Mouse (Mus musculus) heart, embryonic 16.5 days (tissue): ENCODE results near the gene Oscp1. TPM values are rescaled to one million over a fixed set of nuclear protein-coding genes. Genes with fewer than 3 reads are reported as not detected.
"Not testable (repeated sequence)": the region's sequence is repeated elsewhere in the genome, so short reads cannot be mapped to it uniquely, and the experiment has no call there.

ENCODE experiments used
- ATAC-seq: fragments of 200-750 bp; cut with Nextera tagmentation; replicated peaks from 2 replicates; pipeline ENCODE4 v1.8.0; 2017; ENCODE audit warnings: moderate number of reproducible peaks; ENCODE audit not compliant: insufficient read depth, low FRiP score; ENCODE audit errors: extremely low read depth
- H3K27ac ChIP-seq: fragments of 300-500 bp; sonication (generic); 2 replicates; pipeline ENCODE4 v1.5.1; 2014; ENCODE audit warnings: mild to moderate bottlenecking, low read length, control low read depth, moderate library complexity
- H3K27me3 ChIP-seq: fragments of 300-500 bp; sonication (generic); 2 replicates; pipeline ENCODE4 v1.6.1; 2014; ENCODE audit warnings: low read length, mixed read lengths; ENCODE audit not compliant: control insufficient read depth, insufficient read depth
- H3K36me3 ChIP-seq: fragments of 300-500 bp; sonication (generic); 2 replicates; pipeline ENCODE4 v1.6.1; 2014; ENCODE audit not compliant: control insufficient read depth, insufficient read depth
- H3K4me1 ChIP-seq: fragments of 300-500 bp; sonication (generic); 2 replicates; pipeline ENCODE4 v1.6.1; 2014; ENCODE audit warnings: low read length, mixed read lengths; ENCODE audit not compliant: control insufficient read depth, insufficient read depth
- H3K4me2 ChIP-seq: fragments of 300-500 bp; sonication (generic); 2 replicates; pipeline ENCODE4 v1.6.1; 2014; ENCODE audit warnings: low read depth, mild to moderate bottlenecking, control low read depth, low read length
- H3K4me3 ChIP-seq: fragments of 300-500 bp; sonication (generic); 2 replicates; pipeline ENCODE4 v1.5.1; 2014; ENCODE audit warnings: mild to moderate bottlenecking, control low read depth, low read length
- H3K9ac ChIP-seq: fragments of 300-500 bp; sonication (generic); 2 replicates; pipeline ENCODE4 v1.6.1; 2014; ENCODE audit warnings: low read length, control low read depth
- H3K9me3 ChIP-seq: fragments of 300-500 bp; sonication (generic); replicated peaks from 2 replicates; pipeline ENCODE4 v1.6.1; 2016; ENCODE audit warnings: low read length; ENCODE audit not compliant: control insufficient read depth
- WGBS: fragments of 180-500 bp; shearing (Covaris S2); extraction: QIAGEN DNeasy Blood & Tissue Kit; methylation state at CpG from one replicate; pipeline ENCODE4 v1.1.7; 2014; 5-methylcytosine and 5-hydroxymethylcytosine counted together
- polyA plus RNA-seq: library from polyadenylated mRNA; unstranded; fragments of >200 nt; fragmentation: Nextera tagmentation; extraction: Ambion mirVana; gene quantifications from 2 replicates; pipeline ENCODE4 v1.2.1, GENCODE M21; 2015

Gene Oscp1
- polyA plus RNA-seq, 1 experiment from 2014 or later, result 8.3 TPM

DNA sequence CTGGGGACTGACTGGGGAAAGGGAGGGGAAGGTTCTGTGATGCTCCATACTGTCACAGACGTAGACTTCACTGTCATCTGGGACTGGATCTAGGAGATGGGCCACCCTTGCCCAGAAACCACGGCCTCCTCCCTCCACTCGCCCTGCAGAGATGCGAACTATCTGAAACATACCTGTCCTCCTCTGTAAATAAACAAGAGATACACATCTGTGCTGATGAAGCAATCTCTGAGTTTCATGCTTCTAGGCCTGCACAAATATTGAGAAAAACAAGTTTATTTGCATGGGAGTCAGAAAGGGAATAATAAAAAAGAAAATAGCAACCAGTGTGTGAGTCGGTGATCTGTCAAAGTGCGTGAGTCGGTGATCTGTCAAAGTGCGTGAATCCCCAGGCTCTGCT, 33.5 kb downstream of the Oscp1 start:
- WGBS, result 73% methylated on average over 8 of the region's 8 CpGs
- Histone ChIP-seq H3K27ac (no peak overlapping the region), H3K9ac (no peak overlapping the region), H3K4me2 (no peak overlapping the region), H3K27me3 (no peaks in the 10 kb centered on the region), H3K4me3 (no peak overlapping the region), H3K9me3 (no peaks in the 10 kb centered on the region), H3K36me3 (no peaks in the 10 kb centered on the region), H3K4me1 (no peaks in the 10 kb centered on the region)
- no peak for ATAC-seq

- not testable (repeated sequence) for H3K27me3 ChIP-seq, H3K36me3 ChIP-seq, ATAC-seq, H3K9me3 ChIP-seq, H3K9ac ChIP-seq, H3K4me3 ChIP-seq, H3K27ac ChIP-seq
- Histone ChIP-seq H3K4me2 (peak overlapping the region; percentile 53; the same call in 1 of the 2 replicates), H3K4me1 (peaks cover 29% of the 10 kb centered on the region)
- WGBS, result 54% methylated on average over 14 of the region's 14 CpGs
These were observed 37.5 kb downstream of the Oscp1 start for GRCm38 (mm10) chr4:126095622-126096430.

- H3K27me3 ChIP-seq, result no peaks in the 10 kb centered on the region
- WGBS, result 2% methylated on average over 37 of the region's 37 CpGs
- peak within 1 kb of the TSS; percentile 53 for H3K4me2 ChIP-seq
- no peaks in the 10 kb centered on the region for H3K36me3 ChIP-seq
- H3K9ac ChIP-seq, result peak within 1 kb of the TSS; percentile 76
- peak within 1 kb of the TSS; percentile 73 for H3K4me3 ChIP-seq
- H3K4me1 ChIP-seq, result peaks cover 29% of the 10 kb centered on the region
- no peaks in the 10 kb centered on the region for H3K9me3 ChIP-seq
- ATAC-seq, result peak; percentile 96
- peak within 1 kb of the TSS; percentile 75 for H3K27ac ChIP-seq
These were observed 38.2 kb downstream of the Oscp1 start, which contains the start of gene Lsm10 for GRCm38 (mm10) chr4:126096464-126097111. Gene Lsm10, plus strand, starts transcription at chr4:126096623.

DNA sequence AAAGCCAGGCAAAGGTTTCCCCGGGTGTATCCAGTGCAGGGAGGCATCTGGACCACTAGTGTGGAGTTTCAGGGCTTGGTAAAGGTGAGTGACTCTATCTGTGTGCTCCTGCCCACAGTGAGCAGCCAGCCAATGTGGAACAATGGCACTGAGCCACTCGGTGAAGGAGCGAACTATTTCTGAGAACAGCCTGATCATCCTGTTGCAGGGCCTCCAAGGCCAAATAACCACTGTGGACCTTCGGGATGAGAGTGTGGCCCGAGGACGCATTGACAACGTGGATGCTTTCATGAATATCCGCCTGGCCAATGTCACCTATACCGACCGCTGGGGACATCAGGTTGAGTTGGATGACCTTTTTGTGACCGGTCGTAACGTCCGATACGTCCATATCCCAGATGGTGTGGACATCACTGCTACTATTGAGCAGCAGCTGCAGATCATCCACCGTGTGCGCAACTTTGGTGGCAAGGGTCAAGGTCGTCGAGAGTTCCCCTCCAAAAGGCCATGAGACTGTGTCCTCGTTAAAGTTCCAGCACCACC, 39.4 kb downstream of the Oscp1 start:
- no peak overlapping the region for H3K27ac ChIP-seq
- H3K4me1 ChIP-seq, result peaks cover 36% of the 10 kb centered on the region
- H3K9ac ChIP-seq, result no peak overlapping the region
- WGBS, result 93% methylated on average over 20 of the region's 20 CpGs
- no peak for ATAC-seq
- no peaks in the 10 kb centered on the region for H3K36me3 ChIP-seq
- no peaks in the 10 kb centered on the region for H3K9me3 ChIP-seq
- H3K4me2 ChIP-seq, result no peak overlapping the region
- no peaks in the 10 kb centered on the region for H3K27me3 ChIP-seq
- no peak overlapping the region for H3K4me3 ChIP-seq

DNA sequence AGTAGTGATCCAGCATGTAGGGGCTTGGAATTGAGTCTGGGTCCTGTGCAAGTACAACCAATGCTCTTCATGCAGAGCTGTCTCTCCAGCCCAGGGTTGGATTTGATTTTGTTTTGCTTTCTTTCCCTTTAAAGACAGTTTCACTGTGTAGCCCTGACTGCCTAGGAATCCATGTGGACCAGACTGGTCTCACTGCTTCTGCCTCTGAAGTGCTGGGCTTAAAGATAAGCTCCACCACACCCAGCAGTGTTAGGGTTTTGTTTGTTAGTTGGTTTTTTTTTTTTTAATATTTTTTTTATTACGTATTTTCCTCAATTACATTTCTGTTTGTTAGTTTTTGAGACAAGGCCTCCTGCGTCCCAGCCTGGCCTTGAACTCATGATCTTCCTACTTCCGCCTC, 41.0 kb downstream of the Oscp1 start:
- peaks cover 39% of the 10 kb centered on the region for H3K4me1 ChIP-seq
- peak overlapping the region; percentile 83 for H3K27ac ChIP-seq
- no peaks in the 10 kb centered on the region for H3K27me3 ChIP-seq
- peak overlapping the region; percentile 44; the same call in 1 of the 2 replicates for H3K4me2 ChIP-seq
- H3K4me3 ChIP-seq, result no peak overlapping the region
- 85% methylated on average over 3 of the region's 3 CpGs for WGBS
- ATAC-seq, result no peak
- H3K9me3 ChIP-seq, result no peaks in the 10 kb centered on the region
- H3K9ac ChIP-seq, result peak overlapping the region; percentile 9; the same call in 1 of the 2 replicates
- H3K36me3 ChIP-seq, result no peaks in the 10 kb centered on the region

DNA sequence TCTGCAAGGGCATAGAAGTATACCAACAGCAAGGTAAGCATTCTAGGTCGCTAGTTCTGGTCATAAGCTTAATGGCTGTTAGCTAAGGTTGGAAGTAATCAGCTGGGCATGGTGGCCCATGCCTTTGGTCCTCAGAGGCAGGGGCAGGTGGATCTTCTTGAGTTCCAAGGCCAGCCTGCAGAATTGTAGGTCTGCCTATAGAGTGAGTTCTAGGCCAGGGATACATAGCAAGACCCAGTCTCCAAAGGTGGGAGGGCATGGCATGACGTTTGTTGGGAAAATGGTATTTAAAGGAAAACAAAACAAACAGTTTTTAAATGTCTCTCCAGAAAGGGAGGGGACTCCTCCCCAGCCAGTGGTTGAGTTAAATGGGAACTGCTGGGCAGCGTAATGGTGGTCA, 42.4 kb downstream of the Oscp1 start:
- Histone ChIP-seq H3K4me1 (peaks cover 51% of the 10 kb centered on the region), H3K4me2 (no peak overlapping the region), H3K9ac (no peak overlapping the region), H3K4me3 (no peak overlapping the region), H3K27me3 (no peaks in the 10 kb centered on the region), H3K27ac (peak overlapping the region; percentile 83; the same call in 1 of the 2 replicates), H3K9me3 (no peaks in the 10 kb centered on the region), H3K36me3 (no peaks in the 10 kb centered on the region)
- 86% methylated on average over 3 of the region's 3 CpGs for WGBS
- ATAC-seq, result no peak

DNA sequence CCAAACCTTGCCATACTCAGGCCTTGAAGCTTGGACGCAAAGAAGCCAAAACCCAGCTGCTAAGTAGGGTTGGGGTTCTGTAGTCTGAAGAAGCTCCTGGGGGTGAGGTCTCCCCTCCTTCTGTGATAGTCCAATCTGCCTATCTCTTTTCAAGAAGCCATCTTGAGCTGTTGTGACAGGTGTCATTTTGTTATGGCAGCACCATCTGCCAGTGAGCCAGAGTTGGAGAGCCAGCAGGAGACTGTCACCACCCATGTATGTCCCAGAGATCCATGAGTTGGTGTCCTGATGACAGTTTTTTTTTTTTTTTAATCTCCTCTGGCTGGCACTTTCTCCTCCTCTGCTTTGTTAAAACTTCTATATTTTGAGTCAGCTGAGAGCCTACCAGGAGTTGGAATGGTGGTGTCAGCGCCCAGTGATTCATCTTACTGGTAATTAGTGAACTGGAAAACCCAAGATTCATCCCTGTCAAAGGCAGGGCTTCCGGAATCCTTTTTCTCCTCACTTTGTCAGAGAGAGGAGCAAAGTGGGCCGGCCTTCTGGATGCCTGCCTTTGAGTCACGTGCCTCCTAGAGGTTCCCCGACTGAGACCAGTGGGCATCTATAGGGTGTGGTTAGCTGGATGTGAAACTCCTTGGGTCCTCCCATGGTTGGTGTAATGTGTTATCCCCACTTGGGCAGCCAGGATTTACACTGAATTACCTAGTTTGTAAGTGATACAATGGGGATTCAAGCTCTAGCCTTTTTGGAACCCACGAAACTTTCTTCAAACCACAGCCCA, 43.9 kb downstream of the Oscp1 start:
- WGBS, result 51% methylated on average over 7 of the region's 7 CpGs
- Histone ChIP-seq H3K4me3 (no peak overlapping the region), H3K4me2 (peak overlapping the region; percentile 79), H3K9me3 (no peaks in the 10 kb centered on the region), H3K36me3 (no peaks in the 10 kb centered on the region), H3K27me3 (no peaks in the 10 kb centered on the region), H3K4me1 (peaks cover 48% of the 10 kb centered on the region), H3K27ac (peak overlapping the region; percentile 92), H3K9ac (peak overlapping the region; percentile 58; the same call in 1 of the 2 replicates)
- no peak for ATAC-seq

GRCm38 (mm10) chr4:126103057-126103581, 44.8 kb downstream of the Oscp1 start:
- under 1% methylated on average over 15 of the region's 15 CpGs for WGBS

More at GRCm38 (mm10) chr4:126103057-126103581, 44.8 kb downstream of the Oscp1 start:
- H3K9me3 ChIP-seq, result no peaks in the 10 kb centered on the region
- H3K4me2 ChIP-seq, result peak overlapping the region; percentile 79
- peak overlapping the region; percentile 58 for H3K9ac ChIP-seq
- peak overlapping the region; percentile 92 for H3K27ac ChIP-seq
- no peaks in the 10 kb centered on the region for H3K36me3 ChIP-seq
- H3K4me3 ChIP-seq, result peak overlapping the region; percentile 91
- peak; percentile 71 for ATAC-seq
- peaks cover 52% of the 10 kb centered on the region for H3K4me1 ChIP-seq
- H3K27me3 ChIP-seq, result no peaks in the 10 kb centered on the region
